Mouse (Mus musculus): ENCODE data around the gene Slc5a3.

Gene Slc5a3

DNA sequence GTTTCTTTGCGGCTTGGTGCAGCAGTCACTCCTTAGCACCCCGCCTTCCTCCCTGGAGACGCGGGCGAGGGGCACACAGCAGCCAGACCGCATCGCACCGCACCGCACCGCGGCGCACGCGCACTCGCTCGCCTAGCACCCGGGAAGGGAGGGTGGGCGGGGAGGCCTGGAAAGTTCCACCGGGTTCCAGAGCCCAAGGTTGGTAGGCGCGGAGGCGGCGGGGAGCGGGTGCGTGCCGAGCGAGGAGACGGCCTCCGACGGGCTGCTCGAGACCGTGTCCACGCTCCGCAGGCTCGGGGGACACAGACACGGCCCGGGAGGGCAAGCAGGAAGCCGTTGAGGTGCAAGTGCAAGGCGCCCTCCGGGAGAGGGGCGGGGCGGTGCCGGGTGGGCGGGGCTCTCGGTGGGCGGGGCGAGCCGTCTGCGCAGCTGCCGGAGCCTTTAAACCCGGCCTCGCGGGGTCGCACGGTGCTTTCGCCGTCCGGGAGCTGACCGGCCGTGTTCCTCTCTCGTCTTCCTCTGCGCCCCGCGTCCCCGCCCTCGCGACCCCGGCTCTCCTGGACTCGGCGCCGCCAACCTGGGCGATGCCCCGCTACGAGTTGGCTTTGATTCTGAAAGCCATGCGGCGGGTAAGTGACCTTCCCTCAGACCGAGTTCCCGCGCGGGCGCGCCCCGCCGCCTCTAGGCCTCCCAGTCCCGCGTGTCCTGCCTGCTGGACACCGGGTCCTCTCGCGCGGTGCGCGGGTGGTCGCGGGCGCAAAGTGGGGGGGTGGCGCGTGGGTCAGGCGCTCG lies at the start of gene Slc5a3, which contains the start of the genes Mrps6 and Gm49711:
Slc5a3 (plus strand) TSS at position 471 of the 792 bp plus-strand sequence.
Mrps6 (plus strand) TSS at position 419 of the 792 bp plus-strand sequence.
Gm49711 (plus strand) TSS at position 465 of the 792 bp plus-strand sequence.
- DNase-seq (ENCODE audit: extremely low read depth, low read depth), result peak; percentile 43

DNA sequence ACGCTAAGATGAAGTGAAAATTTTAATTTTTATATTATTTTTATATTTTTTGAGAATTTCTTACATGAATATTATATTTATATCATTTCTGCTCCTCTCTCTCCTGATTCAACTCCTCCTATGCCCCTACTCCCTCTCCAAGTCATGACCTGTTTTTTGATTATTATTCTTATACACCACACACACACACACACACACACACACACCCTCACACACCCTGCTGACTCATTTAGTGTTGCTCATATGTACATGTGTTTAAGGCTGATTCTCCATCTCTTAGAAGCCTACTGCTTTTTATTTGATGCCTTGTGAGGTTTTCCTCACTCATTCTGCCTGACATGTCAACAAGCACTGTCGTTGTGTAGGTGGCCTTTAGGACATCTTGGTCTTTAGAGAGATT lies 48.5 kb upstream of the Slc5a3 start:
- DNase-seq (ENCODE audit: extremely low read depth, low read depth), result no peak

DNA sequence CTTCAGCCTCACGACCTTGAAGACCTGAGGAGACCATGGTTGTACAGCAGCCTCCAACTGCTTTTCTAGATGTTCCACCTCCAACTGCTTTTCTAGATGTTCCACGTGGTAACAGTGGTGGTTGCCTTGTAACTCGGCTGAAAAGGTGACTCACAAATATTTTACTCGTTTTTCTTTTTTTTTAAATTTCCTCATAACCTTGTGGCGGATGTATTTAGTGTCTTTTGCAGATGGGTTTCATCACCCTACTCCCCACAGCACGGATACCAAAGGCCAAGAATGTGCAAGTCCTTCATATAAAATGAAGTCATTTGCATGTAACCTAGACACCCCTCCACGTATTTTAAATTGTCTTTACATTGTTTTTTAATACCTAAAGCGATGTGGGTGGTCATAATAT lies 41.3 kb upstream of the Slc5a3 start:
- DNase-seq (ENCODE audit: extremely low read depth, low read depth), result no peak

DNA sequence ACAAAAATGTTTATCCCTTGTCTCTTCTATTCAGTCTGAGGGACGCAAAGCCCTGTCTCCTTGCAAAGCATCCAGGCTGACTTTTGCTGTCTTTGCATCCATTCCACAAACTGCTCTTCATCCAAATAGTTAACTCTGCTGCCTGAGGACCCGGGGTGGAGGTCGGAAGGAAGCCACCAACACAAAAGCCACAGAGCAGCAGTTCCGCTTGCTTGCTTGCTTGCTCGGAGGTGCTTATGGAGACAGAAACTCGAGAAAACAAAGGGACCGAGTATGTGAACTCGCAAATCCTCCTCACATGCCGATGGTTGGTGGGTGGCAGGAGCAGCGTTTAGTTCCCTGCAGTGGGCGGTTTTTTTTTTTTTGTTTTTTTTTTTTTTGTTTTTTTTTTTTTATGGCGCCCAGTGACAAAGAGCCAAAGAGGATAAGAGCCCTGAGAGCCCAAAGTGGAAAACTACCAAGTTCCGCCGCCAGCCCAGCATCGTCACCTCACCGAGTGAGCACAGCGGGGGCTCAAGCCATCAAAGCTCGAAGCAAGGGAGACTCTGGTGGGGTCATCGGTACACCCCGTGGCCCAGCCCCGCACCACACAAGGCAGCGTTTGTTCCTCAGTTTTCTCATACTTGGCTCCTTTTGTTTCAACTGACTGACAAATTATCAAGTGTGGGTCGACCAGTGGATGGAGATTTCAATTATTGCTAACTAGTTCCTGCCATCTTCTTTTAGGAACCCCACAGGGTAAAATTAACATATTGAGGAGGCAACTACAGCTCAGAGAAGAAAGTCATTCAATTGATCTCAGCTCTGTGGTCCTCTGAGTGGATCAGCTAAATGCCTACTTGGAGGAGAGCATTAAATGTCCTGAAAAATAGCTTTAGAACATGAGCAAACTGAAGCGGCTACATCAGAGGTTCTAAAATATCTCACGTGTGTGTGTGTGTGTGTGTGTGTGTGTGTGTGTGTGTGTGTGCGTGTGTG lies 38.7 kb upstream of the Slc5a3 start:
- no peak for DNase-seq (ENCODE audit: extremely low read depth, low read depth)

DNA sequence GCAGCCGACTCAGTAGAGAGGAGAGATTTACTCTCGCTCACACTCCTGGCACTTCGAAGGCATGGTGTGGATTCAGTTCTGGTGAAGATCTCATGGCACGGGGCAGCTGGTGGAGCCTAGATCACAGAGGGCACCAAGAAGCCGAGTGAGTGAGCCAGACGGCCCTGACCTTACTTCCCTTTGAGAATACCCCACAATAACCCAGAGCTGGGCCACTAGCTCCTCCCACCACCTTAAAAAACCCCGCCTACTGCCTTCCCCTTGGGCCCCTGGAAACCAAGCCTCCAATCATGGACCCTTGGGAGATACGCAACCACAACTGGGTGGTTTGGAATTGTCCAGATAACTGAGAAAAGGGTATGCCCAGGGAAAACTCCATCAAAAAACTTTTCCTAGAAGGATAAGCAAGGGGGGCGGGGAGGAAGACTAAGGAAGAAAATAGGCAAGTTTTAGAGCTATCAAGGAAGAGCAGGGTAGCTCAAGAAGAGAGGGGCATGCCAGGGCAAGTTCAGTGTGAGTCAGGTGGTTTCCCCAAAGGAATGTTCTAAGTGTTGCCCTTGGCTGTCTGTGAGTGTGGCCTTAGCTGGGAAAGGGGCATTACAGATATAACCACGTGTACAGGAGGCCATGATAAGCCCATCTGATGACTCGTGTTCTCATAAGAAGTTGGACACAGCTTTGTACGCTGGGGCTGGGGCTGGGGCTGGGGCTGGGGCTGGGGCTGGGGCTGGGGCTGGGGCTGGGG lies 36.3 kb upstream of the Slc5a3 start:
- no peak for DNase-seq (ENCODE audit: extremely low read depth, low read depth)

DNA sequence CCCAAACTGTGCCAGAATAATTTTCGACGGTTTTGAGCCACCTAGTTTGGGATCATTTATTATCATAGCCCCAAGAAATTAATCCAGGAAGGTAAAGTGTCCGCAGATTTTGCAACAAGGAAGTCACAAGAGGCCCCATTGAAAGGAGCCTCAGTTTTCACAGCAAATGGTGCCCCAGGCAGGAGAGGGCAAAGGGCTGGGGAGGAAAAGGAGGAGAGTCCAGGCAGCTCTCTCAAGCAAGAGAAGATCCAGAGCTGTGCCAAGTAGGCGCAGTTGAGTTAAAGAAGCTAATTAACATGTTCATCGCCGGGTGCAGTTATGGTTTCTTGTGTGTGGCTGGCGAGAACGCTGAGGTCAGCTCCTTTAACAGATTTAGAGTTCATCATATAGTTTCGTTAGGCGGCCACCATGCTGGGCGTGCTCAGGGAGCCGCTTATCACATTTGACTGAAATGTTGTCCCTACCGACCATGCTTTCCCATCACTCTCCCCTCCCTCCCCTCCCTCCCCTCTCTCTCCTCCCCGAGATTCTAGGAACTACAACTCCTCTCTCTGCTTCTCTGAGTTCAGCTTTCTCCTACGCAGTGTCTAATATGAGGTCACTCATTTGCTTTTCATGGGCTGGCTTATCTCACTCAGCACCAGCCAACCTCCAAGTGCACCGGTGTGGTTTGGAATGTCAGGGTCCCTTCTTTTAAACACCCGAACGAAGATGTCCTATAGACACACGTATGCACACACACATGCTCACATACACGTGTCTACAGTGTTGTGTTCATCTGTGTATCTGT lies 35.4 kb upstream of the Slc5a3 start:
- DNase-seq (ENCODE audit: extremely low read depth, low read depth), result no peak

DNA sequence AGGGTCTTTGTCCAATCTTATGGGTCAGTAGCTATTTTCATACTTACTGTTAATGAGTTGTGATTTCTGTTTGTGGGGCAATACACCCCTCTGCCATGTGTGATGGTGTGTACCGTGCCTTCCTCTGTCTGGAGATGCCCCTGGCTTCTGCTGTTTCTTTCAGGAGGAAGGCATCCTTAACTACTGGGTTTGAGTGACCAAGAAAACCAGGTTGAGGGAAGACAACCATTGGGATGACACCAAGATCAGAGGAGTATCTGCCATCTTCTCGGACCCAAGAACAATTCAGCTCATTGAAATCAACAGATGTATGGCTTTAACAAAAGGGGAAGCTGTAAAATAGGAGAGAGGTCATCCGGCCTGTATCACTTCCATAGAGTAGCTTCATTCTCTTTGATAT lies 24.8 kb upstream of the Slc5a3 start:
- no peak for DNase-seq (ENCODE audit: extremely low read depth, low read depth)

DNA sequence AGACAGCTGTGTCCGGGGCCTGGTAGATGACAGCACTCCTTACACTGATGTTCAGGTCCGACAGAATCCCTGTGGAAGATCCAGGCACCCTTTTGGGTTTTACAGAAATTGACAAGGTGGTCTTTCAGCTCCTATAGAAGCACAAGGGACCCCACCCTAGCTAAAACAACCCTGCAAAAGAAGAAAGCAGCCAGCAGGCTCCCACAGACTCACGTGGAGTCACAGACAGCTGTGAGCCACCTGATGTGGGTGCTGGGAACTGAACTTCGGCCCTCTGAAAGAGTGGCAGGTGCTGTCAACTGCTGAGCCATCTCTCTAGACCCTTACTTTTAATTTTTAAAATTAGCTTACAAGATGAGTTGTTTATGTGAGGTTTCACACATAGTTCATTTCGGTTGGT lies 23.4 kb upstream of the Slc5a3 start:
- no peak for DNase-seq (ENCODE audit: extremely low read depth, low read depth)

DNA sequence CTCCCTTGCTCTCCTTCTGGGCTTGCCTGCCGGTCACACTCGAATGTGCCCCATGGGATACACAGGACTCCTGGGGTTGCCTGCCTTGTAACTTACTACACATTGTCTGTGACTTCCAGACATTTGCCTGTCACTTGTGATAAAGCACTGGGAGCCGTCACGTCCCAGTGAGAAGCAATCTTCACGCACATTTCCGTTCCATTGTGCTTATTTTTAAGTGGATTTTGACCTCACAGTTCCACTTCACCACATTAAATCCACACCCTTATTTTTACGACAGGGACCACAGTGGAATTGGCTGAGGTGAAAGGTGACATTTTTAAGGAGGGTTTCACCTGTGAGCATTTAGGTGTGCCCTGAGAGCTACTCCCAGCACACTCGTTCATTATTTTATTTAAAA lies 21.4 kb upstream of the Slc5a3 start:
- no peak for DNase-seq (ENCODE audit: extremely low read depth, low read depth)

DNA sequence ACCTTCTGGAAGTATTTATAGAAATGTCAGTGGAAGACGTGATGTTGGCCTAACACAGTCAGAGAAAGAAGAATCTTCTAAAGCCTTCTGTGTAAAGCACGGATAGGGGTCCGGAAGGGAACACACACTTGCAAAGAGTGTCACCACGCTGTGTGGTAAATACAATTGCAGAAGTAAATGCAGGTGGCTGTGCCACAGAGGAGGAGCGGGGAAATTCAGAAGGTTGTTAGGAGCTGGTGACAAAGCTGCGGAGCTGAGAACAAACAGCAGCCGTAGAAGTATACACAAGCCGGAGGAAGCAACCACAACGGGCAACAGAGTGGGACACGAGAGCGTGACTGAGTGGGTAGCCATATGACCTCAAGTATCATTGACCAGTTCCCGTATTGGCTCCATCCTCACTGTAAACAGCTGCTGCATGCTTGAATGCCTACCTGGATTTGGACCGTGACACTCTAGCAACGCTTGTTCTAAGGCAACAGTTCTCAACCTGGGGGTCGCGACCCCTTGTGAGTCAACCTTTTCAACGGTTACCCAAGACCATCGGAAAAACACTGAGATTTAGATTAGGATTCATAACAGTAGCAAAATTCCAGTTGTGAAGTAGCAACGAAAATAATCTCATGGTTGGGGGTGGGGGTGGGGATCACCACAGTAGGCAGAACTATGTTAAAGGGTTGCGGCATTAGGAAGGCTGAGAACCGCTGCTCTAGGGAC lies 20.1 kb upstream of the Slc5a3 start:
- DNase-seq (ENCODE audit: extremely low read depth, low read depth), result no peak

DNA sequence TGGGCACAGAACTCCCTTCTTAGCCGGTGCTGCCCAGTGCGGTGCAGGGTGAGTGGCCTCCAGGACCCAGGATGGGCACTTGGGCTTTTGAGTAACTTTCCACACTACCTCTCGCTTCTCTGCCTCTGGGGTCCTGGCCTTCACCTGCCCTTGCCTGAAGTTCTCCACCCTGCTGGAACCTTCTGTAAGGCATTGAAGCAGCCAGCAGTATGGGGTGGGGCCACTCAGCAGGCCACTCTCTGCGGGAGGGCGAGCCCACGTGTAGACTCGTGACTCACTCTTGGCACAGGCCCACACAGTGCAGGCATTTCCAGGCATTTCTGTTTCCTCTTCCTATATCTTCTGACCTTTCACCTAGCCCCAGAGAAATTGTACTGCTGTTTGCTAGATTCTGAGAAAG lies 18.7 kb upstream of the Slc5a3 start:
- no peak for DNase-seq (ENCODE audit: extremely low read depth, low read depth)

DNA sequence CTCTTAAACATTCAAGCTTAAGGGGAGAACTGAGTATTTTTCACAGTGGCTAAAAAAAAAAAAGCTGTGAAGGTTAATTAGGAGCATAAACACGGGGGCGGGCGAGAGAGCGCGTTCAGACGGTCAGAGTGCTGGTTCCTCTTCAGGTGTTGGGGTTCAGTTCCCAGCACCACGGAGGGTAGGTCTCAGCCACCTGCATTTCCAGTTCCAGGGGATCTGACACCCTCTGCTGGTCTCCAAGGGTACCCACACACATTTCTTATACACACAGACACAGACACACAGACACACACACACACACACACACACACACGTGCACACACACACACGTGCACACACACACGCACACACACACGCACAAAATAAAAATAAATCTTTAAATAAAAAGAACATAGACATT lies 18.2 kb upstream of the Slc5a3 start:
- no peak for DNase-seq (ENCODE audit: extremely low read depth, low read depth)

DNA sequence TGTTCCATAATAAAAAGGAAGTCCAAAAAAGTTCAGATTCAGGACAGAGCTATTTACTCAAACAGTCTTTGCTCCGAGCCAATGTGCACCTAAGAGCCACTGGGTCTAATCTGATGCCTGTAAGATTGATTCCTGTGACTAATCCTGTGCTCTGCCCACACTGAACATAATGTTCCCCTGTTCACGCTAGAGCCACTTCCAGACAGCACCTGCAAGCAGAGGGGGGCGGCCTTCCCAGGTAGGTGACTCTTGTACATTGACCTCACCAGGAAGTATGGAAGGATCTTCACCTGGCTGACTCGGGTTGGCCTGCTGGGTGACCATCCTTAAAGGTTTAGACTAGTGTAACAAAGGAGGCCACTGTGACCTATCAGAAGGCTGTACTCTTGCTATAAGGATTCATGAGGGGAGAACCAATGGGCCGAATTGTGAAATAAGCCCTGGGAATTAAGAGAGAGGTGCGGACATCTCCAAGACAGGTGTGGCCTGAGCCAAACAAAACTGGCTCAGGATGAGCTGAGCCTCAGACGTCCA lies 6.3 kb upstream of the Slc5a3 start:
- no peak for DNase-seq (ENCODE audit: extremely low read depth, low read depth)

DNA sequence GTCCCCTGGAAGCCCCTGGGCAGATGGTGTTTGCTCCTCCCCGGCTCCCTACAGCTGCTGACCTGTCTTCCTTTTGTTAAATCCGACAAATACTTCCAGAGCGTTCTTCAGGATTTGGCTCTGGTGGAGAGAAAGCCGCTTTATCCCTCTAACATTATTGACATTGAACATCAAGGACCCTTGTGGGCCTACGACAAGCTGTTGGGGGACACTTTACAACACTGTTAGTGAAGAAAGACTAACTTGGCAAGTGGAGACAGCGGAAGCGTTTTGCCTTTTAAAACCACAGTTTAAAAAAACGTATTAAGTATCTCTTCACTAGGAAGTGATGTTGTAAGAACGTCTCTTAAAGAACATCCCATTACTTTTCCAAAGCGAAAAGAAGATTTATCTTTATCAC lies 5.6 kb upstream of the Slc5a3 start:
- DNase-seq (ENCODE audit: extremely low read depth, low read depth), result no peak

DNA sequence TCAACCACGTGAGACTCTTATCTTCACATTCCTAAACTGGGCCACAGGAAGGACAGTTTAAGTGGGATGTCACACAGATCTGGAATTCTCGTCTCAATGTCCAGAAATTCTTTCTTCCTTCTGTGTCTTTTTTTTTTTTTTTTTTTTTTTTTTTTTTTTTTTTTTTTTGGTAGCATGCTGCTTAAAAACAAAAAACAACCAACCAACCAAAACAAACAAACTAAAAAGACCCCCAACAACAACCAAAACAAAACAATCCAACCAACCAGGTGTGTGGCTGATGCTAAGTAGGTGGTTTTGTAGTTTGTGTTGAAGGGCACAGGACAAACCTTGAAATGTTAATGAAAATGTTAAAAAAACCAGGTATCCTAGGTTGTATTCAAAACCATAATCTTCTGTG lies 1.4 kb upstream of the Slc5a3 start:
- DNase-seq (ENCODE audit: extremely low read depth, low read depth), result no peak

DNA sequence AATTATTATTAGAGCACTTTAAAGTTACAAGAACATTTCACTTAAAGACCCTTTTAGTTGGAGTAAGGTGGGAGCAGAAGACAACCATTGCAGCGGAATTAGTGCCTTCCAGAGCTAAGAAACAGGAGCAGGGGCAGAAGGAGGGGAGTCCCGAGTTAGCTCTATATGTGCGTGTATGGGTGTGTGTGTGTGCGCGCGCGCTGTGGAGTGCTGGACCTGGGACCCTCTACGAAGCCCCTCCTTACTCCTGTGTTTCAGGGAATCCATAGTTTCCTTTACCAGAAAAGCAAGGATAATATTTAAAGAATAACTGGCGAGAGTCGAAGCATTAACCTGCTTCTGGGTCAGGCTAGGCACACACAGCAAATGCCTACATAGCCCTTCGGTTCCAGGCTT lies 668 bp upstream of the Slc5a3 start:
- DNase-seq (ENCODE audit: extremely low read depth, low read depth), result peak; percentile 16

DNA sequence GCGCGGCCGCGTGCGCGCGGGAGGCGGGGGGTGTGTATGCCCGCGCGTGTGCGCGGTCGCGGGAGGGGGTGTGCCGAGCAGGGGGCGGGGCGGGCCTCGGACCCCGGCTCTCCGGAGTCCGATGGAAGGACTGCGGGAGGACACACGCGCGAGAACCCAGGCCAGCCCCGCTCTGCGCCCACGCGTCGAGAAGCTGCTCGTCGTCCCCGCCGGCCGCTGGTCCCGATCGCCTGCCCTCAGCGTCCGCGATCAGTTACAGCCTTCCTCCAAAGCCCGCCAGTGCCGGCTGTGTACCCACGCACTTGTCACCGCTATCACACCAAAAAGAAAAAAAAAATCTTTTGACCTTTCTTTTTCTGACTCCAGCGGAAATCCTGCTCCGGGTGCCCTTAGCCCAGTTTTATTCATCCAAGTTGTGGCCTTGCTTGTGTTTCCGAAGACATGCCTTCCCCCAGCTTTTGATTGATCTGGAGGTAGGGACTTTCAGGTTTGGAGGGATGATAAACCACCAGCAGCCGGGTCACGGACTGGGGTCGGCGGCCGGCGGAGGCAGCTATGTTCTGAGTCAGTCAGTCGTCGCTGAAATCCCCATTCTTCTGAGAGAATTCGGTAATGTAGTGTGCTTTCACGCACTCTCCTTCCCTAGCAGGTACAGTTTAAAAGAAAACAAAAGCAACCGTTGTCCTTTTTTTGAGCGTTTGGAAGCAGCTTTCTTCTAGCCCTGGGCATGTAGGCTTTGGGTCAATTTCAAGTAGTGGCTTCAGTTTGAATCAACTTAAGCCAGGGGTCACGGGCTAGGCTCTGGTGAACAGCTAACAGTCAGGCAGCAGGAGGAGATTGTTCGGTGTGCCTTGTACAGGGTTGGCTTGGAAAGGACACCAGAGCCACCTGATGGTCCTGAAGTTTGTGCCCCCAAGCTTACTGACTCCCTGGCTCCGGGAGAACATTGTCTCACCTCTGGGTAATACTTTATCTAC lies 810 bp downstream of the Slc5a3 start:
- no peak for DNase-seq (ENCODE audit: extremely low read depth, low read depth)

DNA sequence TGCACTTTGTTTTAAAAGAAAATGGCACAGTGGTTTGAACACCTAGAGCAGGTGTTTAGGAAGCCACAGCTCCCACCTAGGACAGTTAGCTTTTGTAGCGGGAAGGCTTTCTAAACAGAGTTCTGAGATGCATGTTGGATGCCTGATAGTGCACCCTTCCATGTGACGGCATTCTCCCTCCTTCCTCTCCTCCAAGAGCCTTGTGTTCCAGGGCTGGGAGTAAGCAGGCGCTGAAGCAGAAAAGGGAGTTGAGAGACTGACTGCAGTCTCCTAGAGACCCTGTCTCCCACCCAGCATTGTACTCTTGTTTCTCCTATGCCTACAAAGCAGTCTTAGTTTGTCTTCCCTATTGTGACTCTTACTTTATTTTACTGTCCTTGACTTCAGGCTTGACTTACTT lies 2.1 kb downstream of the Slc5a3 start:
- no peak for DNase-seq (ENCODE audit: extremely low read depth, low read depth)

DNA sequence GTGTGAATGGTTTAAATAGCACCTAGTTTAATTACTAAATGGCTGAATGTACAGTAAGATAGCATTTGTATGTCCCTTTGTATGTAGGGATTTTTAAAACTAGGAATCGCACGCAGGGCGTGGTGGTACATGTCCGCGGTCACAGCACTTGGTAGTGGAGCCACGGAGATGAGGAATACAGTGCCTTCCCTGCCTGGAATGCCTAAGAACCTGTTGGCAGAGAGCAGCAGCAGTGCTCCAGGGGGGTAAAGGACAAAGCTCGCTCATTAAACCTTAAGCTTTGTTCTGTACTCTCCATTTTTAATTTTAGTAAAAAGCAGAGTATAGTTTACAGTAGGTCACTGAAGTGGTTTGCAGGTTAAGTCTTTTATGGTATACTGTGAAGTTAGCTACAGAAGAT lies 3.5 kb downstream of the Slc5a3 start:
- DNase-seq (ENCODE audit: extremely low read depth, low read depth), result no peak
